Mouse (Mus musculus): Measurements from ENCODE around the gene 4930469K13Rik. TPM values are rescaled to one million over a fixed set of nuclear protein-coding genes. Genes with fewer than 3 reads are reported as not detected.

Gene 4930469K13Rik
- polyA plus RNA-seq, 1 experiment from 2014 or later, result not detected

DNA sequence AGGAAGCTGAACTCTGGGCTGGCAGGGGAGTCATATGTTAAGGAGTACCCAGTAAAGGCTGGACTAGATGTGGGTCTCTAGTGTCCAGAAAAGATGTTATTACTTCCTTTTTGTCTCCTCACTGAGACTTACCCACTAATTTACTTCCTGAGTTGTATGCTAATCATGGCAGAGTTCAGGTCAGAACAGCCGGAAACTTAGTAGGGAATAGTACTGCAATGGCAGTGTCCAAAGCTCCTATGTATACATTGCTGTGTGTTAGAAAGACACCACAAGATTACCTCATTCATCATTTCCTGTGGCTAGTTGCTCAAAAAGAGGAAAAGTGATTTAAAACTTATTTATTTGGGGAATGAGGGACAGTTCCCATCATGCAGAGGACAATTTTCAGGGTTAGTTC is 73.3 kb downstream of the 4930469K13Rik start:
- Histone ChIP-seq H3K27me3 (ENCODE audit: control insufficient read depth, insufficient read depth, low read length) (no peaks in the 10 kb centered on the region), H3K9me3 (ENCODE audit: control insufficient read depth, low read length) (no peaks in the 10 kb centered on the region), H3K36me3 (ENCODE audit: control insufficient read depth, insufficient read depth, low read length) (no peaks in the 10 kb centered on the region), H3K9ac (ENCODE audit: low read length) (no peak overlapping the region), H3K4me3 (ENCODE audit: low read depth, low read length) (no peak overlapping the region), H3K4me2 (replicated peaks; ENCODE audit: low read depth) (no peak overlapping the region), H3K27ac (replicated peaks) (no peak overlapping the region), H3K4me1 (replicated peaks; ENCODE audit: control insufficient read depth, insufficient read depth) (no peaks in the 10 kb centered on the region)
- ATAC-seq (ENCODE audit: low FRiP score, low TSS enrichment) (no peak), DNase-seq (ENCODE audit: low spot score) (no peak)
- 71% methylated on average over 1 of the region's 1 CpGs for WGBS
- no peak for TF ChIP-seq CTCF (IDR thresholded peaks at IDR 0.05; ENCODE audit: low read depth)
- no peak for TF ChIP-seq EP300 (optimal IDR thresholded peaks at IDR 0.05)

DNA sequence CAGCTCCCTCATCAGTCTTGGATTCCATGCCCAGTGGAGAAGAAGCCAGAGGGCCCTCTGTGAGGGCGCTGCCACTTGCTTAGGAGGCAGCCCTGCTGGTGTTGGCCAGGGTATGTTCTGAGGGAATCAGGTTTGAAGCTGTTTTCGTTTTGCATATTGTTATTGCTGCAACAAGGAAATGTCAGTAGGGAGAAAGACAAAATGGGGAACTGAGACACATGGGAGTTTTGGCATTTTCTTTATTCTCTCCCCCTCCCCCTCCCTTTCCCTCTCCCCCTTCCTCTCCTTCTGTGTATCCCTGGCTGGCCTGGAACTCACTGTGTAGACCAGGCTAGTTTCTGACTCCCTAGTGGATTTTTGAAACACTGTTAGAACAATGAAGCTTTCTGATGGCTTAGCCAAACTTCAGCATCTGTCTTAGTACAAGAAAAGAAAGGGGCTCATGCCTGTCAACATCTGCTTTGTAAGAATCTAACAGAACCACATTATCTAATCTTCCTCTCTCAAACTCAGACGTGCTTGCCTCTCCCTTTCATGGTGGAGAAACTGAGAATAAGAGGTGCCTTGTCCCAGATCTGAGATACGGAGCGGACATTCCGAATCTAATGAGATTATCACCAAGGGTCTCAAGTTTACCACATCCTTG is 86.2 kb downstream of the 4930469K13Rik start:
- Histone ChIP-seq H3K9ac (ENCODE audit: low read length) (no peak overlapping the region), H3K9me3 (ENCODE audit: control insufficient read depth, low read length) (no peaks in the 10 kb centered on the region), H3K4me3 (ENCODE audit: low read depth, low read length) (no peak overlapping the region), H3K4me2 (replicated peaks; ENCODE audit: low read depth) (no peak overlapping the region), H3K27me3 (ENCODE audit: control insufficient read depth, insufficient read depth, low read length) (no peaks in the 10 kb centered on the region), H3K4me1 (replicated peaks; ENCODE audit: control insufficient read depth, insufficient read depth) (no peaks in the 10 kb centered on the region), H3K36me3 (ENCODE audit: control insufficient read depth, insufficient read depth, low read length) (no peaks in the 10 kb centered on the region), H3K27ac (replicated peaks) (no peak overlapping the region)
- DNase-seq (ENCODE audit: low spot score) (no peak), ATAC-seq (ENCODE audit: low FRiP score, low TSS enrichment) (no peak)
- no peak for TF ChIP-seq CTCF (IDR thresholded peaks at IDR 0.05; ENCODE audit: low read depth)
- no peak for TF ChIP-seq EP300 (optimal IDR thresholded peaks at IDR 0.05)
- 85% methylated on average over 6 of the region's 6 CpGs for WGBS

GRCm38 (mm10) chr11:34010859-34011172 is 87.5 kb downstream of the 4930469K13Rik start:
- Histone ChIP-seq H3K9ac (ENCODE audit: low read length) (no peak overlapping the region), H3K9me3 (ENCODE audit: control insufficient read depth, low read length) (no peaks in the 10 kb centered on the region), H3K4me1 (replicated peaks; ENCODE audit: control insufficient read depth, insufficient read depth) (no peaks in the 10 kb centered on the region), H3K4me3 (ENCODE audit: low read depth, low read length) (no peak overlapping the region), H3K27me3 (ENCODE audit: control insufficient read depth, insufficient read depth, low read length) (no peaks in the 10 kb centered on the region), H3K4me2 (replicated peaks; ENCODE audit: low read depth) (no peak overlapping the region), H3K27ac (replicated peaks) (peak overlapping the region; percentile 31; the same call in 1 of the 2 replicates), H3K36me3 (ENCODE audit: control insufficient read depth, insufficient read depth, low read length) (no peaks in the 10 kb centered on the region)
- DNase-seq (ENCODE audit: low spot score), result no peak
- ATAC-seq (ENCODE audit: low FRiP score, low TSS enrichment), result peak; percentile 42; the same call in 1 of the 2 replicates
- WGBS, result 47% methylated on average over 4 of the region's 4 CpGs
- TF ChIP-seq EP300 (optimal IDR thresholded peaks at IDR 0.05) (no peak), CTCF (IDR thresholded peaks at IDR 0.05; ENCODE audit: low read depth) (no peak)

GRCm38 (mm10) chr11:34010133-34010858 is 88.1 kb downstream of the 4930469K13Rik start:
- Histone ChIP-seq H3K9ac (ENCODE audit: low read length) (no peak overlapping the region), H3K36me3 (ENCODE audit: control insufficient read depth, insufficient read depth, low read length) (no peaks in the 10 kb centered on the region), H3K4me2 (replicated peaks; ENCODE audit: low read depth) (no peak overlapping the region), H3K4me3 (ENCODE audit: low read depth, low read length) (no peak overlapping the region), H3K27ac (replicated peaks) (peak overlapping the region; percentile 31), H3K27me3 (ENCODE audit: control insufficient read depth, insufficient read depth, low read length) (no peaks in the 10 kb centered on the region), H3K9me3 (ENCODE audit: control insufficient read depth, low read length) (no peaks in the 10 kb centered on the region), H3K4me1 (replicated peaks; ENCODE audit: control insufficient read depth, insufficient read depth) (no peaks in the 10 kb centered on the region)
- ATAC-seq (ENCODE audit: low FRiP score, low TSS enrichment) (peak; percentile 35; the same call in 1 of the 2 replicates), DNase-seq (ENCODE audit: low spot score) (no peak)
- WGBS, result 63% methylated on average over 7 of the region's 7 CpGs
- TF ChIP-seq EP300 (optimal IDR thresholded peaks at IDR 0.05) (no peak), CTCF (IDR thresholded peaks at IDR 0.05; ENCODE audit: low read depth) (no peak)

DNA sequence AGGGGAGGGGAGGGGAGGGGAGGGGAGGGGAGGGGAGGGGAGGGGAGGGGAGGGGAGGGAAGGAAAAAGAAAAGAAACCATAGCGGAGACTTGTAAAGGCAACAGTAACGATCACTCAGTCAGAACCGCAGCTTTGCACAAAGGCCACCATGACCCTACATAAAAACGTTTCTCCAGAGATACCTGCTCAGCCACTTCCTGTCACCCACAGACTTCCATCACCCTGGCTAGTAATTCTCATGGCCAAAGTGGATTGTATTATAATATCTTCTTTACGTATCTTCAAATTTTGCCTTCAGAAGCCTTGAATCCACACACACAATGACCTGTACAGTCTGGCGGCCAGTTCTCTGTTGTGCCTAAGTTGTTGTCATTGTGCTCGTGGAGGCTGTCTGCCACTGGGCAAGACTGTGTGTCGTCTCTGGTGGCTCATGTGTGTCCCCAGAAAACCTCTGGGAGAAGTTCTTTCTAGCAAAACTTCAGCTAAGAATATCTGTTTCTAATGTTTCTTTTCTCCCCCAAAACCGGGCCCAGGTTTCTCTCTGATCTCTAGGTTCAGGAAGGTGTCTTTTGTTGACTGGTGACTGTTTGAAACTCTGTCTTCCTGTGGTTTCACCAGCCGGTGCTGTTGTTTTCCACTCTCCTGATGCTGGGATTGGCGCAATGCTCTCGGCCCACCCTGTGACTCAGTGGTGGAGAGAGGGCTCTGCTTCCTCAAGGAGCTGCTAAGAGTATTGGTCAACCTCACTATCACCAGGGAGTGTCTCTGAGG is 88.9 kb downstream of the 4930469K13Rik start:
- H3K9ac ChIP-seq (ENCODE audit: low read length), result no peak overlapping the region
- H3K4me2 ChIP-seq (replicated peaks; ENCODE audit: low read depth), result no peak overlapping the region
- peak overlapping the region; percentile 31; the same call in 1 of the 2 replicates for H3K27ac ChIP-seq (replicated peaks)
- H3K9me3 ChIP-seq (ENCODE audit: control insufficient read depth, low read length), result no peaks in the 10 kb centered on the region
- H3K4me1 ChIP-seq (replicated peaks; ENCODE audit: control insufficient read depth, insufficient read depth), result no peaks in the 10 kb centered on the region
- ATAC-seq (ENCODE audit: low FRiP score, low TSS enrichment) (no peak), DNase-seq (ENCODE audit: low spot score) (no peak)
- H3K27me3 ChIP-seq (ENCODE audit: control insufficient read depth, insufficient read depth, low read length), result no peaks in the 10 kb centered on the region
- H3K4me3 ChIP-seq (ENCODE audit: low read depth, low read length), result no peak overlapping the region
- TF ChIP-seq EP300 (optimal IDR thresholded peaks at IDR 0.05) (no peak), CTCF (IDR thresholded peaks at IDR 0.05; ENCODE audit: low read depth) (no peak)
- H3K36me3 ChIP-seq (ENCODE audit: control insufficient read depth, insufficient read depth, low read length), result no peaks in the 10 kb centered on the region
- WGBS, result 77% methylated on average over 12 of the region's 12 CpGs

Data from stomach, postnatal 0 days (tissue).